Comparison of ENCODE assay signal across 8 mouse cellular contexts in the genomic region with DNA sequence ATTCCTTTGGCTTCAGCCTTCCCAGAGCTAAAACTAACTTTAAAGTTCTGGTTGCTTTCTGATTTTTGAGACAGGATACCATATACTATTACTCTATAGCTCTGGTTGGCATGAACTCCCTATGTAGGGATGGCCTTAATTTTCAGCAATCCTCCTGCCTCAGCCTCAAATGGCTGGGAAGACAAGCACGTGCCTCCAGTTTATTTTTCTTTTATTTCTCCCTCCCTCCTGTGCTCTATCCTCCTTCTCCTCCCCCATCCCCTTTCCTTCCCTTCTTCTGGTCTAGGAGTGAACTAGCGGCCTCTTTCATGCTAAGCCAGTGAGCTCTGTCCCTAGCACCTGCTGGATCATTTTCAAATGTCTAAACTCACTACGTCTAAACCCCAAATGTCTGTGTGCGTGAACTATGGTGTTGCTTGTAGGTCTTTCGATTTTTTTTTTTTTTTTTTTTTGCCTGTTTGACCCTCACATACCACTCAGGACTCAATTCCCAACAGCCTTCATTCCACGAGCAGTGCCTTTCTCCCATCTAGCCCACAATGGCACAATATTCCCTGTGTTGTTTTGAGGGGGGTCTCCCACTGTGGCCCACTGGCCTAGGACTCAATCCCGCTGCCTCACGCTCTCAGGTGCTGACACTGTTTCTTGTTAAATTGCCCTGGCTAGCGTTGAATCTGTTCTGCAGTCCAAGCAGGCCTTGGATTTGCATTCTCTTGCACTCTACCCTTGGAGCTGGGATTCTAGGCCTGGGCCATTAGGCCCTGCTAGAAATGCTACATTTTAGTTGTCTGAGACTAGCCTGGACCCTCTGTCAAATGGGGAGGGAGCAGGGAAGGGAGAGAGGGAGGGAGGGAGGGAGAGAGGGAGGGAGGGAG. TPM values are rescaled to one million over a fixed set of nuclear protein-coding genes. Genes with fewer than 3 reads are reported as not detected.
A peak's percentile ranks its signal among the peaks of the same experiment; 100 is the strongest.
DNase-seq lines count a peak whose midpoint lies in the region; ATAC-seq and TF ChIP-seq lines count a peak whose summit lies in the region.

No protein-coding gene starts in this region.

- H3K9ac ChIP-seq in kidney, embryonic 16.5 days (replicated peaks; ENCODE audit: low read length) = peak overlapping the region; percentile 71
- H3K9ac ChIP-seq in hindbrain, embryonic 15.5 days = peak overlapping the region; percentile 55; the same call in 1 of the 2 replicates
- H3K9ac ChIP-seq in midbrain, postnatal 0 days (replicated peaks; ENCODE audit: low read length, poor library complexity, severe bottlenecking) = peak overlapping the region; percentile 58

- 57% methylated on average over 9 of the region's 9 CpGs for WGBS in kidney, embryonic 16.5 days
- WGBS in embryonic facial prominence, embryonic 10.5 days = 43% methylated on average over 9 of the region's 9 CpGs
- 48% methylated on average over 9 of the region's 9 CpGs for WGBS in hindbrain, embryonic 15.5 days
- 48% methylated on average over 9 of the region's 9 CpGs for WGBS in midbrain, postnatal 0 days

- peaks cover 36% of the 10 kb centered on the region for H3K4me1 ChIP-seq in kidney, embryonic 16.5 days (ENCODE audit: insufficient read depth, low read length)
- H3K4me1 ChIP-seq in embryonic facial prominence, embryonic 10.5 days = peaks cover 54% of the 10 kb centered on the region
- H3K4me1 ChIP-seq in hindbrain, embryonic 15.5 days (replicated peaks) = peaks cover 46% of the 10 kb centered on the region
- H3K4me1 ChIP-seq in midbrain, postnatal 0 days (ENCODE audit: insufficient read depth, low read length) = peaks cover 13% of the 10 kb centered on the region

- no peaks in the 10 kb centered on the region for H3K9me3 ChIP-seq in kidney, embryonic 16.5 days (ENCODE audit: low read length)
- no peaks in the 10 kb centered on the region for H3K9me3 ChIP-seq in embryonic facial prominence, embryonic 10.5 days
- H3K9me3 ChIP-seq in hindbrain, embryonic 15.5 days = no peaks in the 10 kb centered on the region
- no peaks in the 10 kb centered on the region for H3K9me3 ChIP-seq in midbrain, postnatal 0 days (ENCODE audit: low read length)

- peak overlapping the region; percentile 79 for H3K4me3 ChIP-seq in kidney, embryonic 16.5 days (ENCODE audit: low read length)
- peak overlapping the region; percentile 90 for H3K4me3 ChIP-seq in embryonic facial prominence, embryonic 10.5 days
- peak overlapping the region; percentile 79 for H3K4me3 ChIP-seq in hindbrain, embryonic 15.5 days
- peak overlapping the region; percentile 90 for H3K4me3 ChIP-seq in midbrain, postnatal 0 days (ENCODE audit: low read depth, low read length)

- no peaks in the 10 kb centered on the region for H3K27me3 ChIP-seq in kidney, embryonic 16.5 days (ENCODE audit: insufficient read depth, low read length)
- peaks cover 9% of the 10 kb centered on the region for H3K27me3 ChIP-seq in embryonic facial prominence, embryonic 10.5 days (replicated peaks; ENCODE audit: low read depth, poor library complexity, severe bottlenecking)
- no peaks in the 10 kb centered on the region for H3K27me3 ChIP-seq in hindbrain, embryonic 15.5 days
- no peaks in the 10 kb centered on the region for H3K27me3 ChIP-seq in midbrain, postnatal 0 days (ENCODE audit: insufficient read depth, low read length)

- intact Hi-C loops in left cerebral cortex, postnatal 36 days (cut with DNase I) = loop anchor here (5.0 to 10.0 kb wide), 2 partner anchors 33 to 180 kb away; partner anchors contain the start of gene Per1
- intact Hi-C loops in left cerebral cortex, postnatal 14 days (cut with DNase I) = loop anchor here (10.0 kb wide), 1 partner anchor 180 kb away; no protein-coding TSS in a partner anchor

- no peaks in the 10 kb centered on the region for H3K36me3 ChIP-seq in kidney, embryonic 16.5 days (ENCODE audit: insufficient read depth, low read length)
- no peaks in the 10 kb centered on the region for H3K36me3 ChIP-seq in embryonic facial prominence, embryonic 10.5 days (replicated peaks)
- no peaks in the 10 kb centered on the region for H3K36me3 ChIP-seq in hindbrain, embryonic 15.5 days
- H3K36me3 ChIP-seq in midbrain, postnatal 0 days (ENCODE audit: insufficient read depth, low read length) = no peaks in the 10 kb centered on the region

- TF ChIP-seq CTCF in midbrain, postnatal 0 days (IDR thresholded peaks at IDR 0.05) = no peak

- no peak for ATAC-seq in kidney, embryonic 16.5 days (ENCODE audit: low FRiP score, low TSS enrichment)
- ATAC-seq in hindbrain, embryonic 15.5 days (ENCODE audit: low FRiP score, low read depth) = no peak
- no peak for ATAC-seq in midbrain, postnatal 0 days (ENCODE audit: low FRiP score)

- peak overlapping the region; percentile 79; the same call in 1 of the 2 replicates for H3K27ac ChIP-seq in kidney, embryonic 16.5 days (ENCODE audit: low read length)
- H3K27ac ChIP-seq in embryonic facial prominence, embryonic 10.5 days (replicated peaks) = peak overlapping the region; percentile 81; the same call in 1 of the 2 replicates
- H3K27ac ChIP-seq in hindbrain, embryonic 15.5 days (replicated peaks) = no peak overlapping the region
- H3K27ac ChIP-seq in midbrain, postnatal 0 days (ENCODE audit: low read depth, low read length) = no peak overlapping the region

- H3K4me2 ChIP-seq in kidney, embryonic 16.5 days (replicated peaks; ENCODE audit: low read depth, low read length) = peak overlapping the region; percentile 85
- peak overlapping the region; percentile 68 for H3K4me2 ChIP-seq in hindbrain, embryonic 15.5 days
- H3K4me2 ChIP-seq in midbrain, postnatal 0 days (ENCODE audit: low read depth, low read length, poor library complexity, severe bottlenecking) = peak overlapping the region; percentile 86

- DNase-seq in kidney, adult 11 months = no peak
- no peak for DNase-seq in embryonic facial prominence, embryonic 10.5 days (ENCODE audit: low spot score)
- DNase-seq in midbrain, postnatal 0 days (ENCODE audit: low spot score) = no peak
- DNase-seq in left cerebral cortex, postnatal 36 days (ENCODE audit: low spot score in 2 of 2) = no peak
- DNase-seq in left cerebral cortex, postnatal 14 days (ENCODE audit: low spot score in 2 of 2) = no peak
- no peak for DNase-seq in spleen, postnatal 36 days (ENCODE audit: low spot score in 2 of 2)

RNA-seq across cellular contexts. Expression of gene Borcs6, which starts 5.0 kb away (rescaled TPM):
- polyA plus RNA-seq in kidney, embryonic 16.5 days (2015; fragmentation: Nextera tagmentation; extraction: Ambion mirVana) = 8.0 and 9.1 TPM in 2 replicates
- polyA plus RNA-seq in embryonic facial prominence, embryonic 10.5 days (2016; fragmentation: Nextera tagmentation; extraction: Ambion mirVana) = 5.3 and 5.9 TPM in 2 replicates
- polyA plus RNA-seq in hindbrain, embryonic 15.5 days (2015; fragmentation: Nextera tagmentation; extraction: Ambion mirVana) = 22.1 and 23.1 TPM in 2 replicates
- 33.3 and 39.0 TPM in 2 replicates for total RNA-seq in midbrain, postnatal 0 days (2014; rRNA removed)
- 21.1 and 21.3 TPM in 2 replicates for polyA plus RNA-seq in midbrain, postnatal 0 days (2015; fragmentation: Nextera tagmentation; extraction: Ambion mirVana)
- total RNA-seq in left cerebral cortex, postnatal 36 days (2021) = 10 to 100 TPM; 30.7 to 38.4 TPM
- 10 to 100 TPM; 26.1 to 29.2 TPM for total RNA-seq in left cerebral cortex, postnatal 14 days (2021)

RNA-seq across cellular contexts. Expression of gene Tmem107, which starts 6.1 kb away (rescaled TPM):
- polyA plus RNA-seq in kidney, embryonic 16.5 days (2015; fragmentation: Nextera tagmentation; extraction: Ambion mirVana) = 61.0 and 68.1 TPM in 2 replicates
- polyA plus RNA-seq in embryonic facial prominence, embryonic 10.5 days (2016; fragmentation: Nextera tagmentation; extraction: Ambion mirVana) = 41.0 and 44.5 TPM in 2 replicates
- 36.6 and 41.7 TPM in 2 replicates for polyA plus RNA-seq in hindbrain, embryonic 15.5 days (2015; fragmentation: Nextera tagmentation; extraction: Ambion mirVana)
- total RNA-seq in midbrain, postnatal 0 days (2014; rRNA removed) = 42.4 and 61.8 TPM in 2 replicates
- 23.8 and 27.8 TPM in 2 replicates for polyA plus RNA-seq in midbrain, postnatal 0 days (2015; fragmentation: Nextera tagmentation; extraction: Ambion mirVana)
- 10 to 100 TPM; 19.5 to 20.5 TPM for total RNA-seq in left cerebral cortex, postnatal 36 days (2021)
- 10 to 100 TPM; 14.2 to 16.9 TPM for total RNA-seq in left cerebral cortex, postnatal 14 days (2021)

RNA-seq across cellular contexts. Expression of gene Aurkb, which starts 19.0 kb away (rescaled TPM):
- 176 and 177 TPM in 2 replicates for polyA plus RNA-seq in kidney, embryonic 16.5 days (2015; fragmentation: Nextera tagmentation; extraction: Ambion mirVana)
- polyA plus RNA-seq in embryonic facial prominence, embryonic 10.5 days (2016; fragmentation: Nextera tagmentation; extraction: Ambion mirVana) = 215 and 218 TPM in 2 replicates
- polyA plus RNA-seq in hindbrain, embryonic 15.5 days (2015; fragmentation: Nextera tagmentation; extraction: Ambion mirVana) = 28.6 and 36.1 TPM in 2 replicates
- total RNA-seq in midbrain, postnatal 0 days (2014; rRNA removed) = 6.9 and 10.5 TPM in 2 replicates
- 6.0 and 6.9 TPM in 2 replicates for polyA plus RNA-seq in midbrain, postnatal 0 days (2015; fragmentation: Nextera tagmentation; extraction: Ambion mirVana)
- 1 to 10 TPM in 1 of 2 experiments, under 1 TPM in 1; 0.43 to 1.1 TPM for total RNA-seq in left cerebral cortex, postnatal 36 days (2021)
- 1 to 10 TPM in 1 of 2 experiments, under 1 TPM in 1; 0.86 to 1.2 TPM for total RNA-seq in left cerebral cortex, postnatal 14 days (2021)

RNA-seq across cellular contexts. Expression of gene Vamp2, which starts 23.8 kb away (rescaled TPM):
- polyA plus RNA-seq in kidney, embryonic 16.5 days (2015; fragmentation: Nextera tagmentation; extraction: Ambion mirVana) = 81.5 and 114 TPM in 2 replicates
- polyA plus RNA-seq in embryonic facial prominence, embryonic 10.5 days (2016; fragmentation: Nextera tagmentation; extraction: Ambion mirVana) = 60.9 and 70.0 TPM in 2 replicates
- polyA plus RNA-seq in hindbrain, embryonic 15.5 days (2015; fragmentation: Nextera tagmentation; extraction: Ambion mirVana) = 317 and 437 TPM in 2 replicates
- 144 and 157 TPM in 2 replicates for total RNA-seq in midbrain, postnatal 0 days (2014; rRNA removed)
- polyA plus RNA-seq in midbrain, postnatal 0 days (2015; fragmentation: Nextera tagmentation; extraction: Ambion mirVana) = 591 and 600 TPM in 2 replicates
- 1,000 to 10,000 TPM; 1,090 to 1,186 TPM for total RNA-seq in left cerebral cortex, postnatal 36 days (2021)
- 1,000 to 10,000 TPM; 1,220 to 1,271 TPM for total RNA-seq in left cerebral cortex, postnatal 14 days (2021)

RNA-seq across cellular contexts. Expression of gene Per1, which starts 30.5 kb away (rescaled TPM):
- 11.4 and 15.6 TPM in 2 replicates for polyA plus RNA-seq in kidney, embryonic 16.5 days (2015; fragmentation: Nextera tagmentation; extraction: Ambion mirVana)
- polyA plus RNA-seq in embryonic facial prominence, embryonic 10.5 days (2016; fragmentation: Nextera tagmentation; extraction: Ambion mirVana) = 6.1 and 7.3 TPM in 2 replicates
- 10.0 and 10.1 TPM in 2 replicates for polyA plus RNA-seq in hindbrain, embryonic 15.5 days (2015; fragmentation: Nextera tagmentation; extraction: Ambion mirVana)
- 28.5 and 47.1 TPM in 2 replicates for total RNA-seq in midbrain, postnatal 0 days (2014; rRNA removed)
- polyA plus RNA-seq in midbrain, postnatal 0 days (2015; fragmentation: Nextera tagmentation; extraction: Ambion mirVana) = 11.8 and 15.4 TPM in 2 replicates
- total RNA-seq in left cerebral cortex, postnatal 36 days (2021) = 100 to 1,000 TPM; 106 to 122 TPM
- total RNA-seq in left cerebral cortex, postnatal 14 days (2021) = 100 to 1,000 TPM in 1 of 2 experiments, 10 to 100 TPM in 1; 90.4 to 112 TPM

Comparison
In these comparisons a context has a peak if more than half of its experiments do, and no peak if none do; other contexts are left out.
1. H3K27ac ChIP-seq: peak in kidney, embryonic 16.5 days (single experiment) and embryonic facial prominence, embryonic 10.5 days (single experiment); none in hindbrain, embryonic 15.5 days (single experiment) and midbrain, postnatal 0 days (single experiment).
2. Peak in every context shown above with its lines, with median percentiles within 50 percentile points of each other: H3K4me2 ChIP-seq, H3K4me3 ChIP-seq and H3K9ac ChIP-seq.